Mouse (Mus musculus): ENCODE data around the gene Gna13. TPM values are rescaled to one million over a fixed set of nuclear protein-coding genes. Genes with fewer than 3 reads are reported as not detected.

Gene Gna13
- total RNA-seq (2014; fragmentation: Nextera tagmentation) (93.2 and 98.1 TPM in 2 replicates), total RNA-seq (2017) (80.4 and 87.2 TPM in 2 replicates), polyA plus RNA-seq (2012) (29.6 and 43.3 TPM in 2 replicates)

DNA sequence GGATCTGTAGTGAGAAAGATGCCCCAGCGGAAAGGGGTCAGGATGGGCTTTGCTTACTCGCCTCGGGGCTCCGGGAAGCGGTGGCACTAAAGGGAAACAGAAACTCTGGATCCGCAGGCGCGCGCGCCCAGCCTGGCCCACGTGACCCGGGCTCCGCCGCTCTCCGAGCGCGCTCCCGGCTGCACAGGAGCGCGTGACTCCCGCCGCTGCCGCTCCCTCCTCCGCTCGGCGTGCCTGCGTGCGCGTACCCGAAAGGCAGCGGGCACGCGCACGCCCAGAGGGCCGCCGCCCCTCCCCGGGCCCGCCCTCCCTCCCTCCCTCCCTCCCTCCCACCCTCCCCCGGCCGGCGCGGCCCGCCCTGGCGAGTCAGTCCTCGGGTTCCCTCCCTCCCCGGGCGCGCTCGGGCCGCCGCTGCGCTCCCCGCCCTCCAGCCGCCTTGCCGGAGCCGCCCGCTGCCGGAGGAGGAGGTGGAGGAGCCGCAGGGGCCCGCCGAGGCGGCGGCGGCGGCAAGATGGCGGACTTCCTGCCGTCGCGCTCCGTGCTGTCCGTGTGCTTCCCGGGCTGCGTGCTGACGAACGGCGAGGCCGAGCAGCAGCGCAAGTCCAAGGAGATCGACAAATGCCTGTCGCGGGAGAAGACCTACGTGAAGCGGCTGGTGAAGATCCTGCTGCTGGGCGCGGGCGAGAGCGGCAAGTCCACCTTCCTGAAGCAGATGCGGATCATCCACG lies at the start of gene Gna13:
Gene Gna13, plus strand, starts transcription at position 369 of the 728 bp plus-strand sequence.
- peak; percentile 86 for DNase-seq (ENCODE audit: low spot score)
- Histone ChIP-seq H3K9me3 (replicated peaks) (no peaks in the 10 kb centered on the region), H3K4me1 (ENCODE audit: insufficient read depth, low read depth, low read length) (peaks cover 74% of the 10 kb centered on the region), H3K27me3 (ENCODE audit: insufficient read depth, low read length) (no peaks in the 10 kb centered on the region), H3K36me3 (replicated peaks) (peaks cover 34% of the 10 kb centered on the region), H3K4me3 (ENCODE audit: low read depth, low read length) (peak within 1 kb of the TSS; percentile 91)
- TF ChIP-seq TAL1 (conservative IDR thresholded peaks at IDR 0.05; ENCODE audit: low read depth, low read length) (no peak), GATA1 (IDR thresholded peaks at IDR 0.05; ENCODE audit: borderline replicate concordance, low read length) (no peak), POLR2AphosphoS5 (IDR thresholded peaks at IDR 0.05; ENCODE audit: insufficient replicate concordance, low read depth, low read length) (no peak), CTCF (IDR thresholded peaks at IDR 0.05; ENCODE audit: low read depth, low read length) (no peak), GATA2 (IDR thresholded peaks at IDR 0.05; ENCODE audit: borderline replicate concordance, low read depth, low read length) (no peak)
- ATAC-seq (ENCODE audit: extremely low read depth, insufficient number of reproducible peaks, low FRiP score, poor library complexity, severe bottlenecking), result peak; percentile 24; the same call in 1 of the 2 replicates

DNA sequence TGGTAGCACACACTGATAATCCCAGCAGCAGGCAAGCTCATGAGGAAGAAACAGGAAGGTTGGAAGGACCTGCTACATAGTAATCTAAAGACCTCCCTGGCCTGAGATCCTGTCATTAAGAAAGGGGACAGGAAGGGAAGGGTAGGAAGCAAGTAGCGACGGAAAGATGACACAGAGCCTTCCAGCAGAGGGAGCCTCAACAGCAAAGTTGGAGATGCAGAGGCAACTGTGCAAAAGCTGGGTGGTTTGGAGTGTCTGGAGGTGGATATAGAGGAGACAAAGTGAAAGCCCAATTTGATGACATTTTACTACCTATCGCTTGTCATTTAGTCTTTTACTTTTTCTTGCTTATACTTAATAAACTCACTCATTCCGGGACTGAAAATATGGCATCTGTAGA lies 45.7 kb upstream of the Gna13 start:
- Histone ChIP-seq H3K4me3 (ENCODE audit: low read depth, low read length) (no peak overlapping the region), H3K36me3 (replicated peaks) (no peaks in the 10 kb centered on the region), H3K4me1 (ENCODE audit: insufficient read depth, low read depth, low read length) (no peaks in the 10 kb centered on the region), H3K27me3 (ENCODE audit: insufficient read depth, low read length) (no peaks in the 10 kb centered on the region), H3K9me3 (replicated peaks) (peaks cover 4% of the 10 kb centered on the region)
- DNase-seq (ENCODE audit: low spot score) (no peak), ATAC-seq (ENCODE audit: extremely low read depth, insufficient number of reproducible peaks, low FRiP score, poor library complexity, severe bottlenecking) (no peak)
- no peak for TF ChIP-seq GATA1 (IDR thresholded peaks at IDR 0.05; ENCODE audit: borderline replicate concordance, low read length)
- TF ChIP-seq GATA2 (IDR thresholded peaks at IDR 0.05; ENCODE audit: borderline replicate concordance, low read depth, low read length), result no peak
- TF ChIP-seq CTCF (IDR thresholded peaks at IDR 0.05; ENCODE audit: low read depth, low read length), result no peak
- TF ChIP-seq TAL1 (conservative IDR thresholded peaks at IDR 0.05; ENCODE audit: low read depth, low read length), result no peak
- no peak for TF ChIP-seq POLR2AphosphoS5 (IDR thresholded peaks at IDR 0.05; ENCODE audit: insufficient replicate concordance, low read depth, low read length)

DNA sequence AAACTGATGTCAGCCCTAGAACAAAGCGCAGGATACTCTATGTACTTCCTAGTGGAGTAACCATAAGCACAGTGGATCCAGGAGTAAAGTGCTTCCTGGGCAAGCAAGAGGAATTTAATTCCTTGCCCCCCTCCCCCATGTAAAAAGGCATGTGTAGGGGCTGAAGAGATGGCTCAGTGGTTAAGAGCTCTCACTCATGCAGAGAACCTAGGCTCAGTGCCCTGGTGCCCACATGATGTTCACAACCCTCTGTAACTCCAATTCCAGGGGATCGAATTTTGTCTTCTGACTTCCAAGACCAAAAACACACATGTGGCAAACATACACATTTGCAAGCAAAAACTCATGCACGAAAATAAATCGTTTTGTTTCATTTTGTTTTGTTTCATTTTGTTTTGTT lies 43.2 kb upstream of the Gna13 start:
- no peak for ATAC-seq (ENCODE audit: extremely low read depth, insufficient number of reproducible peaks, low FRiP score, poor library complexity, severe bottlenecking)
- no peak for TF ChIP-seq TAL1 (conservative IDR thresholded peaks at IDR 0.05; ENCODE audit: low read depth, low read length)
- no peak for TF ChIP-seq GATA1 (IDR thresholded peaks at IDR 0.05; ENCODE audit: borderline replicate concordance, low read length)

DNA sequence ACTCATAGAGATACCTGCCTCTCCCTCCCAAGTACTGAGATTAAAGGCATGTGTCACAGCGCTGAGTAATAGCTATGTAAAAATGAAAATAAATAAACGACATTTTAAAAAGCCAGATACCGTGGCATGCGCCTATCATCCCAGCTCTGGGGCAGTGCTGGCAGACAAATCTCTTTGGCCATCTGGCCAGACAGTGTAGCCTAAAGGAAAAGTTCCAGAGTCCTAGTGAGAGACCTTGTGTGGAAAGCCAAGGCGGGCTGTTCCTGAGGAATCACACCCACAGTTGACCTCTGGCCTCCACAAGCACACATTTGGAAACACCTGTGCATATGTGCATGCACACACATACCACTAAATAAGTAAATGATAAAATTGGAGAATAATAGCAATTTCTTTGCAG lies 42.7 kb upstream of the Gna13 start:
- H3K36me3 ChIP-seq (replicated peaks), result no peaks in the 10 kb centered on the region
- ATAC-seq (ENCODE audit: extremely low read depth, insufficient number of reproducible peaks, low FRiP score, poor library complexity, severe bottlenecking), result no peak
- no peak overlapping the region for H3K4me3 ChIP-seq (ENCODE audit: low read depth, low read length)
- TF ChIP-seq CTCF (IDR thresholded peaks at IDR 0.05; ENCODE audit: low read depth, low read length), result no peak
- no peak for TF ChIP-seq TAL1 (conservative IDR thresholded peaks at IDR 0.05; ENCODE audit: low read depth, low read length)
- no peak for TF ChIP-seq POLR2AphosphoS5 (IDR thresholded peaks at IDR 0.05; ENCODE audit: insufficient replicate concordance, low read depth, low read length)
- TF ChIP-seq GATA2 (IDR thresholded peaks at IDR 0.05; ENCODE audit: borderline replicate concordance, low read depth, low read length), result no peak
- no peak for TF ChIP-seq GATA1 (IDR thresholded peaks at IDR 0.05; ENCODE audit: borderline replicate concordance, low read length)
- H3K4me1 ChIP-seq (ENCODE audit: insufficient read depth, low read depth, low read length), result no peaks in the 10 kb centered on the region
- no peaks in the 10 kb centered on the region; the same call in 1 of the 2 replicates for H3K27me3 ChIP-seq (ENCODE audit: insufficient read depth, low read length)
- DNase-seq (ENCODE audit: low spot score), result no peak
- H3K9me3 ChIP-seq (replicated peaks), result peaks cover 4% of the 10 kb centered on the region

More for the DNA sequence above, 43.2 kb upstream of the Gna13 start:
- H3K4me3 ChIP-seq (ENCODE audit: low read depth, low read length), result no peak overlapping the region
- H3K4me1 ChIP-seq (ENCODE audit: insufficient read depth, low read depth, low read length), result no peaks in the 10 kb centered on the region
- DNase-seq (ENCODE audit: low spot score), result no peak
- no peaks in the 10 kb centered on the region for H3K36me3 ChIP-seq (replicated peaks)
- peaks cover 4% of the 10 kb centered on the region for H3K9me3 ChIP-seq (replicated peaks)
- no peaks in the 10 kb centered on the region; the same call in 1 of the 2 replicates for H3K27me3 ChIP-seq (ENCODE audit: insufficient read depth, low read length)

DNA sequence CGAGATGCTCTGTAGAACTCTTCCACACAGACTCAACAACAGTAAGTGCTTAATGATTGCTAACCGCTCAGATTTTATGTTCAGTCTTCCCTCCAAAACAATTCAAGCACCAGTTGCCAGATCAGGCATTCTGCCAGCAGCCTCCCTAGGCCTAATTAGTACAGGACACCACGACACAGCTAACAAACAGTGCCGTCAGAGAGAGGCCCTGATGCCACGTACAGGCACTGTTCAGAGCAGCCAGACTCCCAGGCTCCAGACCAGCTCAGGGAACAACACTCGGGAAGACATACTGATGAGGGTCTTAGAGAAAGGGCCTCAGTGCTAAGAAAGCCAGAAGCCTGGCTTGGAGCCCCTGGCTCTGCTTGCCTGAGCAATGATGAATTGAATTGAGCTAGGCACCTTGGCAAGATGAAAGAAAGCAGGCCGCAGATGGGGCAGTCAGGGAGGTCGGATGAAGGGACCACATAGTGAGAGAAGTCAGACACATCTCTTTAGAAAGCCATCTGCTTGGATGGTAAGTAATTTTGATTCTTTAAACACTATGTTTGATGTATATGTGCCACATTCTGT lies 42.2 kb upstream of the Gna13 start:
- Histone ChIP-seq H3K36me3 (replicated peaks) (no peaks in the 10 kb centered on the region), H3K4me1 (ENCODE audit: insufficient read depth, low read depth, low read length) (no peaks in the 10 kb centered on the region), H3K4me3 (ENCODE audit: low read depth, low read length) (no peak overlapping the region), H3K27me3 (ENCODE audit: insufficient read depth, low read length) (no peaks in the 10 kb centered on the region; the same call in 1 of the 2 replicates), H3K9me3 (replicated peaks) (peaks cover 4% of the 10 kb centered on the region)
- TF ChIP-seq GATA1 (IDR thresholded peaks at IDR 0.05; ENCODE audit: borderline replicate concordance, low read length), result no peak
- no peak for TF ChIP-seq CTCF (IDR thresholded peaks at IDR 0.05; ENCODE audit: low read depth, low read length)
- no peak for TF ChIP-seq GATA2 (IDR thresholded peaks at IDR 0.05; ENCODE audit: borderline replicate concordance, low read depth, low read length)
- TF ChIP-seq TAL1 (conservative IDR thresholded peaks at IDR 0.05; ENCODE audit: low read depth, low read length), result no peak
- TF ChIP-seq POLR2AphosphoS5 (IDR thresholded peaks at IDR 0.05; ENCODE audit: insufficient replicate concordance, low read depth, low read length), result no peak
- no peak for DNase-seq (ENCODE audit: low spot score)
- no peak for ATAC-seq (ENCODE audit: extremely low read depth, insufficient number of reproducible peaks, low FRiP score, poor library complexity, severe bottlenecking)

DNA sequence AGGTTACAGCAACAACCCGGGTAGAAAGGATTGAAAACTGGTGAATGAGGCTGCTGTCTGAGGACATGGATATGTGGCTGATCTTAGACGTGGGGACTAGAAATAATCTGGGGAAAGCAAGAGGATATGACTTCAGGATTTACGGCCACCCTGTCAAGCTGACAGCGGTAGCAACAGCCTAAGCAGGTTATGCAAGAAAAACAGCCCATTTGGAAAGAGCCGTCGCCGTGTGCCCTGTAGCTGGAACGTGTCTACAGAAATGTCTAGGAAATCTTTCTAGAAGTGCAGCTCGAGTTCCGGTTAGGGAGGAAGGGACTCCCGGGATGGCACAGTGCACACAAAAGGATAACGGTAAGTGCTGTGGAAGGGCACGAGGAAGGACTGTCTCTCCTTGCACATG lies 36.4 kb upstream of the Gna13 start:
- H3K36me3 ChIP-seq (replicated peaks), result no peaks in the 10 kb centered on the region
- DNase-seq (ENCODE audit: low spot score), result no peak
- TF ChIP-seq TAL1 (conservative IDR thresholded peaks at IDR 0.05; ENCODE audit: low read depth, low read length) (no peak), GATA2 (IDR thresholded peaks at IDR 0.05; ENCODE audit: borderline replicate concordance, low read depth, low read length) (no peak), POLR2AphosphoS5 (IDR thresholded peaks at IDR 0.05; ENCODE audit: insufficient replicate concordance, low read depth, low read length) (no peak), GATA1 (IDR thresholded peaks at IDR 0.05; ENCODE audit: borderline replicate concordance, low read length) (no peak), CTCF (IDR thresholded peaks at IDR 0.05; ENCODE audit: low read depth, low read length) (no peak)
- peaks cover 8% of the 10 kb centered on the region for H3K4me1 ChIP-seq (ENCODE audit: insufficient read depth, low read depth, low read length)
- peaks cover 10% of the 10 kb centered on the region; the same call in 1 of the 2 replicates for H3K27me3 ChIP-seq (ENCODE audit: insufficient read depth, low read length)
- peaks cover 4% of the 10 kb centered on the region for H3K9me3 ChIP-seq (replicated peaks)
- ATAC-seq (ENCODE audit: extremely low read depth, insufficient number of reproducible peaks, low FRiP score, poor library complexity, severe bottlenecking), result no peak
- H3K4me3 ChIP-seq (ENCODE audit: low read depth, low read length), result no peak overlapping the region

Data from G1E (cell line).